Mouse (Mus musculus): ENCODE measurements around the gene Gm525.
"Not testable (repeated sequence)": the region's sequence is repeated elsewhere in the genome, so short reads cannot be mapped to it uniquely, and the experiment has no call there.

Gm525 gene

DNA sequence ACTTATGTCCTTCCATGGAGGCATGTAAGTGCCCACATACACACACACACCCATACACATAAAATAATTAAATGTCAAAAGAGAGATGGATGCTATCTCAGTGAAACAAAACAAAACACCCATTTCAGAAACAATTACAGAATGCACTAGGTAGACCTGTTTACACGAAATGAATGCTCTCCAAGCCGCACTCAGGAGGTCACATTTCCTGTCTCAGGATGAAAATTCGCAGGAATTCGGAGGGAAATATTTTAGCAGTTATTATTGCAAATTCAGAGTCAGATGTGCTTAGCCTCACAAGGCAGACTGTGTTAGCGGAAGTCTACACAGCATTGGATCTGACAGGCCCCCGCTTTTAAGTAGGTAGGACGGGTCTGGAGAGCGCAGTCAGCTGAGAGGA is at the start of gene Gm525:
Gene Gm525, plus strand, starts transcription at position 301 of the 400 bp plus-strand sequence.
- no peak for DNase-seq (ENCODE audit: inconsistent age in 2 of 2, low spot score in 1 of 2)

DNA sequence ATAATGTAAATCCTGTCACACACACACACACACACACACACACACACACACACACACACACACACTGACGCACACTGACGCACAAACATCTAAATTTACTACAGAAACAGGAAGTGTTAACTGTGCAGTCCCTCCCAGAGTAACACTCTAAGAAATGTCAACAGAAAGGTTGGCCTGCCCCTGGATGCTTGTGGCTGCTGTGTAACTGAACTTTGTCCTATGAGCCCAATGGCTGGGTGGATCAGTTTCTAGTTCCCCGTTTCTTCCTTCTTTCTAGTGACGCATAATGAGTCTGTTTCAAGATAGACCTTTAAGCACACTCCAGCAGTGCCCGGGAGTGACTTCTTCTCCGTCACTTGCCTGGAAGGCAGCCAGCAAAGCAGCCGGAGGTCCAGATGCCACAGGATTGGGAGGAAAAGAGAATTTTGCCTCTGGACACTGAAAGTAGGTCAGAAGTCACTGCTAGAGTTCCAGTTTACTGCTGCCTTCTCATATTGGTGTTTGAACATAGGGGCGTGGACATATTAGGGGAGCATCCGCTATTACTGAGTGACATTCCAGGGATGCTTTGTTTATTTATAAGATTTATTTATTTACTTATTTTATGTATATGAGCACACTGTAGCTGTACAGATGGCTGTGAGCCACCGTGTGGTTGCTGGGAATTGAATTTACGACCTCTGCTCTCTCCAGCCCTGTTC is 49.3 kb upstream of the Gm525 start:
- peak; percentile 94 to 96 for DNase-seq (ENCODE audit: inconsistent age in 2 of 2, low spot score in 1 of 2)

DNA sequence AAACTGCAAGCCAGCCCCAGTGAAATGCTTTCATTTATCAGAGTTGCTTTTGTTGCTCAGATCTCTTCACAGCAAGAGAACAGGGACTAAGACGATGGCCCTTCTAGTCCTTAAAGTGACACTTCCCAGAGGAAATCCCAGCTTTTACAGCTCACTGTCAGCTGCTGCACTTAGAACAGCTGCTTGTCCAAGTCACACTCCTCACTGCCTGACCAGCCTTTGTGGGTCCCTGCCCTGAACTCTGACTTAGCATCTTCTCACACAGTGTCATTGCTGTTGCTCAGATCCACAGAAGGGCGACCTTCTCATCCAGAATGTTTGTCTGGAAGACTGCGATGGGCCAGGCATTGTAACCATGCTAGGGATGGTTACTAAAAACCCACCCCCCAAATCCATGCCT is 48.0 kb upstream of the Gm525 start:
- no peak for DNase-seq (ENCODE audit: inconsistent age in 2 of 2, low spot score in 1 of 2)

DNA sequence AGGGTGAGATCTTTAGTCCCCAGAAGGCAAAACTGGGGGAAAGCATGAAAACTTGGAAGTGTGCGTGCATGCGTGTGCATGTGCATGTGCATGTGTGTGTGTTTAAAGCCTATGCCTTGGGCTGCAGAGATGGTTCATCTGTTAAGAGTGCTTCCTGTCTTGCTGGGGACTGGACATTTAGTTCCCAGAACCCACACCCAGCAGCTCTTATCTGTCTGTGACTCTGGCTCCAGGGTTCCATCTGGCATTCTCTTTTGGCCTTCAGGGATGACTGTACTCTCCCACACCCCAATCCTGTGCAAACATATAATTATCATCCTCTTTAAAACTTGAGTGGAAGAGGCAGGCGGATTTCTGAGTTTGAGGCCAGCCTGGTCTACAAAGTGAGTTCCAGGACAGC is 47.5 kb upstream of the Gm525 start:
- peak; percentile 66 to 74 for DNase-seq (ENCODE audit: inconsistent age in 2 of 2, low spot score in 1 of 2)

DNA sequence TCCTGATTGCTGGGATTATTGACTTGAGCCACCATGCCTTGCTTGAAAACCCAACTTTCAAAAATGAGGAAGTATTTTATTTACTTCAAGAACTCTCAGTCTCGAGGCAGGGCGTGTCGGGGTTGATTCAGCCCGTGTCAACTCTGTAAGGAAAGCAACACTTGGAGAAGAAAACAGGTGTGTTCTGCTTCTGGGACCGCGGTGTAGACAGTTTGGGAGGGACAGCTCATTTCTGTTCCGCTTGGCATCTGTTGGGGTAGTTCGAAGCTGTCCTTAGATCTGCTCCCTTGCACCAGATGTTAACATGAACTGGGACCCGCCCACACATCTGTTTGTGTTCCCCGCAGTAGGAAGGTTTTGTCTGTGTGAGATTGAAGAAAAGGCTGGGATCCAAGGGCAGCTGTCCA is 45.7 kb upstream of the Gm525 start:
- DNase-seq (ENCODE audit: inconsistent age in 2 of 2, low spot score in 1 of 2) = no peak

DNA sequence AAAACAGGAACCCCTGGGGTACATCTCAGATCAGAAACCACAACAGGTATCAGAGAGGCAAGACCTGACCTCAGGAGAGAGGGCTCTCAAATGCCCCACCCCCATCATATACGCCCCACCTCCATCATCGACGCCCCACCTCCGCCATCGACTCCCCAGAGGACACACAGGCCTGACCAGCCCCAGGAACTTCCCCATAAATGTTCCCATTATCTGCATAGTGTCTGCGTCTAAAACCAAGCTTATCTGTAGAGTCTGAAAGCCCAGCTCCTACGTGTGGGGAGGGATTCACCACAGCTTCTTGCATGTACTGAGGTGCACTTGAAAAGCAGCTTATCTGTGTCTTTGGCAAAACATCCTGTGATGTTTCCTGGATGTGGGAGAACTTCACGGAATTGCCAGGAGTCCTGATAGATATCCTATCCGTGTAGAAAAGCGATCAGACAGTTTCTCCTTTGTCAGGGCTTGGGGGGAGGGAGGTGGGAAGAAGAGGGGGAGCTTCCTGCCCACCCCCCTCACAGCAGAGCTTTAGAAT is 44.7 kb upstream of the Gm525 start:
- peak in 1 of 2 experiments; percentile 63 for DNase-seq (ENCODE audit: inconsistent age in 2 of 2, low spot score in 1 of 2)

DNA sequence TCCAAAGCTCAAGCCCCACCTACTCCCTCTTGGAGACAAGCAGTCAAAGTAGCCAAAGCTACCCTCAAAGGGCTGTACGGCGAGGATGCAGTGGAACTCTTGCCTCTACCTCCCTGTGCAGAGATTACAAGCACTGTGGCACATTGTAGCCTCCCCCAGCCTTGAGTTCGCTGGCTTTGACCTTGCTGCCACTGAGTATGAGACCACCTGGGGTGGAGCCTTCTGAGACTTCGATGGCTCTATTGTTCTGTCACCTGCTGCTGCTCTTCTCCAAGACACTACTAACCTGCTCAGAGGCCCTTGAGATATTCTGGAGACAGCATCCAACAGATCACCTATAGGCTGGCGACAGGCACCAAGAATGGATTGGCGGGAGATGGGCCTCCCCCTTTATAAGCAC is 43.1 kb upstream of the Gm525 start:
- DNase-seq (ENCODE audit: inconsistent age in 2 of 2, low spot score in 1 of 2) = no peak

DNA sequence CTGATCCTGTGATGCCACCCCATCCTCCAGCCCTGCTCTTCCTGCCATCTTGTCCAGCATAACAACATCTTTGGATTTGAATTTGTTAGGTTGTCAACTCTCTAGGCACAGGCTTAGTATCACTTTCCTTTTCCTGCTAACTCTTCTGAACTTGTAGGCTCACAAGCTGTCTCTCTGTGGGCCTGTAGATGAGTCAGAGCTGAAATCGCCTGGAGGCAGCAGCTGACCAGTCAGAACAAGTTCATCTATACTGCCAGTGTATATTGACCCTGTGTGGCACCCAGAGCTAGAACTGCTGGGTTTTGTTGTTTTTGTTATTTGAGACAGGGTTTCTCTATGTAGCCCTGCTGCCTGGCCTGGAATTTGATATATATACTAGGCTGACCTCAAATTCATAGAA is 42.5 kb upstream of the Gm525 start:
- DNase-seq (ENCODE audit: inconsistent age in 2 of 2, low spot score in 1 of 2) = no peak

DNA sequence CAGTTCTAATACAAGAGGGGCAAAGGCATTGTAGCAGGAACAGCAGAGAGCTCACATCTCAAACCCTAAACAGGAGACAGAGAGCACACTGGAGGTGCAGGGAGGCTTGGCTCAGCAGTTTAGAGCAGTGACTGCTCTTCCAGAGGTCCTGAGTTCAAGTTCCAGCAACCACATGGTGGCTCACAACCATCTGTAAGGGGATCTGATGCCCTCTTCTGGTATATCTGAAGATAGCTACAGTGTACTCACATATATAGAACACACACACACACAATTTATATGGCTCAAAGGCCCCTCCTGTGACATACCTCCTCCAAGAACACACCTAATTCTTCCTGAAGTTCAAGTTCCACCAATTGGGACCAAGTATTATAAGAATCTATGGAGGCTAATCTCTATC is 39.0 kb upstream of the Gm525 start:
- peak in 1 of 2 experiments; percentile 47 for DNase-seq (ENCODE audit: inconsistent age in 2 of 2, low spot score in 1 of 2)

DNA sequence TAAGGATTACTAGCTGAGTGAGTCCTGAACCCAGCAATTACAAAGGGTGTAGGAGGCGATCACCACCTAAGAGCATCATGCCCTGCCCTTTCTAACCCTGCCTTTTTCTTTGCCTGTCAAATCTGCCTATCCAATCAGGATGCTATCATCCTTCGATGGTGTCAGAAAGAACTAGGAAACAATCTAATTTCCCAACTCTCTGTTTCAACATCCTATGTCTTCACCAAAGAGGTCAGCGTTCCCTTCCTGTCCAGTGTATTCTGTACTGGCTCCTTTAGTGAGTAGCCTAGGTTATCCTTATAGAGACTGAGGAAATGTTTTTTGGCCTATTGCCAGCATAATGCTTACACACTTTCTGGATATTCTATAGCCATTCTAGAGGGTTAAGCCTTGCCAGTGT is 38.1 kb upstream of the Gm525 start:
- no peak for DNase-seq (ENCODE audit: inconsistent age in 2 of 2, low spot score in 1 of 2)

DNA sequence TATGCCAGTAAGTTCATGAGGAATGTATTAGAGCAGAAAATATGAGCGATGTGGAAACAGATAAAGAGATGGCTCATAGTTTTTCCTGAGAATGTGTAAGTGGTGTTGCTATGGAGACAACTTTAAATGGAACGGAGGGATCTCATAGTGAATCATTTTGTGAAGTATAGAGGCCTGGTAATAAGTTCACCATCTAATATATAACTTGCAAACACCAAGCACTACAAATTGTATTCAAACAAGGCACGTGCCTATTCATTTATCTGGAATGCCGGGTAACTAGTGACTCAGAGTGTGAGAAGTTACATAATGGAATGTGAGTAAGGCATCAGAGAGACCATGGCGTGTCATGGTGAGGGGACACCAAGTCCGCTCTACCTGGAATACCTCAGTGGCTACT is 35.1 kb upstream of the Gm525 start:
- peak in 1 of 2 experiments; percentile 73 for DNase-seq (ENCODE audit: inconsistent age in 2 of 2, low spot score in 1 of 2)

DNA sequence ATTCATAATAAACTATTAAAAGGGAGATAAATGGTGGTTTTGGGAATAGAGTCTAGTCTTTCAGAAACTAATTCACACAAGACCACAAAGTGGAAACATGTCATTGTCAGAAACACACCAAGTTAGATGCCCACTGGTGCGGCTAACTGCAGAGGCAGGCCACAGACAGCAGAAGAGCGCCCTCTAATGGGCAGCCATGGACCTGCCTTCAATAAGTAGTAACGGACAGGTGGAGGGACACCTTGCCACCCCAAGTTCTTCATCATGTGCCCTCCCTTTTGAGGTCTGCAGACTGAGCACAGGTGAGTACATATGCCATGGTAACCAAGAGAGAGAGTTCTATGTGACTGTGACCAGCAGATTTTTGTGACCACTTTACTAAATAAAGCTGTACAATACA is 34.3 kb upstream of the Gm525 start:
- DNase-seq (ENCODE audit: inconsistent age in 2 of 2, low spot score in 1 of 2) = peak; percentile 76 to 90

DNA sequence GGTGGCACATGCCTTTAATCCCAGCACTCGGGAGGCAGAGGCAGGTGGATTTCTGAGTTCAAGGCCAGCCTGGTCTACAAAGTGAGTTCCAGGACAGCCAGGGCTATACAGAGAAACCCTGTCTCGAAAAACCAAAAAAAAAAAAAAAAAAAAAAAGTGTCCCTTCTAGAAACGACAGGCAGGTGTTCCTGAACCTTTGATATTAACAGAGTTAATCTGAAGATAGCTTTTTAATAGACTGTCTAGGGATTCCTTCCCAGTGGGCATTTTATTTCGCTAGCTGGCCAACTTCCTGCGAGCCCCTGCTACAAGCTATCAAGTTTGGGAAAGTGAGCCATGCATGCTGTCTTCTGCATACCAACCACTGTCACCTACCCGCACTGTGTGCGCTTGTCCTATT is 32.6 kb upstream of the Gm525 start:
- not testable (repeated sequence) for DNase-seq (ENCODE audit: inconsistent age in 2 of 2, low spot score in 1 of 2)

DNA sequence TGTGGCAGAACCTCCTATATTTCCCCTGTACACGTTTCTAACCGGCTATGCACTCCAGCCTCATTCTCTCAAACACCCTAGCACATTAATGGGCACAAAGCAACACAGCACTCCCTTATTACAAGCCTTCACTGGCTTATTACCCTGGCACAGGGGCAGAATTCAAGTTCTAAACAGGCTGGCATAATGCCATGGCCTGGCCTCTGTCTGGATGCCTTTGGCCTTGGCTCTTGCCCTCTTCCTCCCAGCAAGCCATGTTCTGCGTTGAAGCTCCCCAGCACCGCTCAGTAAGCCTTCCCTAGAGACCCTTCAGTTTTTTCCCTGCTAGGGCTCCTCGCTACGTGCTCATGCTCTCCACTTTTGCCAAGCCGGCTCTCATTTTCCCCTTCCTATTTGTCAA is 30.6 kb upstream of the Gm525 start:
- peak; percentile 63 to 82 for DNase-seq (ENCODE audit: inconsistent age in 2 of 2, low spot score in 1 of 2)

DNA sequence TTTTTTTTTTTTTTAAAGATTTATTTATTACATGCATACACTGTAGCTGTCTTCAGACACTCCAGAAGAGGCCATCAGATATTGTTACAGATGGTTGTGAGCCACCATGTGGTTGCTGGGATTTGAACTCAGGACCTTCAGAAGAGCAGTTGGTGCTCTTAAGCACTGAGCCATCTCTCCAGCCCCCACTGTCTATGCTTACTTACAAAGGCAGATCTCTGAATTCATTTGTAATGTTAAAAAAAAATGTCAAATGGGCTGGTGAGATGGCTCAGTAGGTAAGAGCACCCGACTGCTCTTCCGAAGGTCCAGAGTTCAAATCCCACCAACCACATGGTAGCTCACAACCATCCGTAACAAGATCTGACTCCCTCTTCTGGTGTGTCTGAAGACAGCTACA is 28.1 kb upstream of the Gm525 start:
- DNase-seq (ENCODE audit: inconsistent age in 2 of 2, low spot score in 1 of 2) = not testable (repeated sequence)

DNA sequence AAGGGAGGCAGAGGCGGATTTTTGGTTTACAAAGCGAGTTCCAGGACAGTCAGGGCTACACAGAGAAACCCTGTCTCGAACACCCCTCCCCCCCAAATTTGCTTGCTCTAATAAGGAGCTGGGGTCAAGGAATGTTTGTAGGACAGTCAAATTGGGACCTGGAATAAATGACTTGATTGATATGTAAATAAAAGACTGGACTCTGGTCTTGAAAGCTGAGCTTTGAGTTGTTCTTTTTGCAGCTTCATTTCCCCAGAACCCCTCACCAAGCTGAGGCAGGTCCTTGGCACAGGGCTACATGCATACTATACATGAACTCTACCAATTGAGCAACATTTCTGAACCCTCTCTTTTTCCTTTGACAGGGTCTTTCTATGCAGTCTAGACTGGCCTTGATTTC is 27.6 kb upstream of the Gm525 start:
- DNase-seq (ENCODE audit: inconsistent age in 2 of 2, low spot score in 1 of 2) = no peak

DNA sequence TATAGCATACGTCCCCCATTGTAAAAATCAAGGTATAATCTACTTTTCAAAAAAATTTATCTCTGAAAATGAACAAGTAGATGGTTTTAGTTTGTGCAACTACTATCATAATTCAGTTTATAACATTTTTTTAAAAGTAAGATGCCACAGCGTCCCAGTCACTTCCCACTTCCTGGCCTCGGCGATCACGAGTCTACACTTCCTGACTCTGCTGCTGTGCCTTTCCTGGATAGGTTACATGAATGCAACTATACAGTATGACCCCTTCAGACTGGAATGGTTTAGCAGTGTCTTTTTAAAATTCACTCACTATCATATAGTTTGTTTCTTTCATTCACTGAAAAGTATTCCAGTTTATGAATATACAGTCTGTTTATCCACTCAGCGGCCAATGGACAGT is 21.9 kb upstream of the Gm525 start:
- DNase-seq (ENCODE audit: inconsistent age in 2 of 2, low spot score in 1 of 2) = no peak

DNA sequence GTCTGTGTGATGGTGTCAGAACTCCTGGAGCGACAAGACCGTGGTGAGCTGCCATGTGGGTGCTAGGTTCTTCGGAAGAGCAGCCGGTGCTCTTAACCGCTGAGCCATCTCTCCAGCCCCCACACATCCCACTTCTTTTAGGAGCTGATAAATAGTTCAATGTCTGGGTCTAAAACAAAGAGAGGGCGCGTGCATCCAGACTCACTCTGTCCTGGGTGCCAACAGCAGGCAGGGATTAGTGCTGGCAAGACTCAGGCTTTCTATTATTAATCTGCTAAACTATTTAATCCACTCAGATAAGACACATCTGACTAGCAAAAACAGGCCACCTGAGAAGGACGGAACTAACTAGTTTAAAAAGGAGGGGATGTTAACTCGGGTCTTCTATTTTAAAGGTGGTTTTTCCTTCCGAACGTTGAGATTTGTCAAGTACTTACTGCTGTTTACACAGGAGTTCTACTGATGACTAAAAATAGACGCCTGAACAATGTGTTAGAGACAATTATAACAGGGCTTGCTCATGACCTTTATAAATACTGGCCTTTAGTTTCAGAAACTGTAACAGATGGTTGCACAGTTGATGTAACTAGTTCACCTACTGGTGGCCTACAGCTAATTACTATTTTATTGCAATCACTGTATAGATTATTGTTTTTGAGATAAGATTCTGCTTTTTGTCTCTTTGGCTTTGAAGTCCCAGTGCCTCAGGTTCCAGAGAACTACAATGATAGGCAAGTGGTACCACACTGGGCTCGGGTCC is 17.5 kb upstream of the Gm525 start:
- no peak for DNase-seq (ENCODE audit: inconsistent age in 2 of 2, low spot score in 1 of 2)

DNA sequence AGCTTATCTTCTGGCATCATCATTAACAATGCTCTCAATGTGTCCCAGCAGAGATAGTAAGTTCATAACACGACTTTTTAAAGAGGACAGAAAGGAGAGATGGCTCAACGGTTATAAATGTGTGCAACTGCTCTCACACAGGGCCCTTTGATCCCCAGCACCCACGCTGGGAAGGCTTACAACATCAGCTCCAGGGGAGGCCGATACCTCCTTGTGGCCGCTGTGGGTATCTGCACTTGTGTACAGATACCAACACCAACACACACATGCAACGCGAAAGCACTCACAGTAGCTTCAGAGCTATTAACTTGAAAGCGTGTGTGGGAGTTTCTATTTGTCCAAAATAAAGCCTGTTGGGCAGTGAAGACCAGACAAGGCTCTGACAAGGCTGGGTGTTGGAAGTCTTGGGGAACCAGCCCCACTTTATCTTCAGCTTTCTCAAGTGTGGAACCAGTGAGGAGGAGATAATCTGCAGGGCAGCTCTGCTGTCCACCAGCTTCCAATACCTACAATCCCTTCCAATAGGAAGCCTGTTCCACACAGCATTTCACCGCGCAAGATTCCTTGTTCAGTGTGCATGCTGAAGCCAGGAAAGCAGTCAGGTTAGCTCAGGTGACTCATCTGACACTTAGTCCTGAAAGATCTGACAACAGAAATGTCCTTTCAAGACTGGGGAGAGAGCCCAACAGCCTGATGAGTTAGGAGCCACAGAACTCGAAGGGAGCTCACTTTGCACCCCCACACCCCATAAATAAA is 14.9 kb upstream of the Gm525 start:
- no peak for DNase-seq (ENCODE audit: inconsistent age in 2 of 2, low spot score in 1 of 2)

DNA sequence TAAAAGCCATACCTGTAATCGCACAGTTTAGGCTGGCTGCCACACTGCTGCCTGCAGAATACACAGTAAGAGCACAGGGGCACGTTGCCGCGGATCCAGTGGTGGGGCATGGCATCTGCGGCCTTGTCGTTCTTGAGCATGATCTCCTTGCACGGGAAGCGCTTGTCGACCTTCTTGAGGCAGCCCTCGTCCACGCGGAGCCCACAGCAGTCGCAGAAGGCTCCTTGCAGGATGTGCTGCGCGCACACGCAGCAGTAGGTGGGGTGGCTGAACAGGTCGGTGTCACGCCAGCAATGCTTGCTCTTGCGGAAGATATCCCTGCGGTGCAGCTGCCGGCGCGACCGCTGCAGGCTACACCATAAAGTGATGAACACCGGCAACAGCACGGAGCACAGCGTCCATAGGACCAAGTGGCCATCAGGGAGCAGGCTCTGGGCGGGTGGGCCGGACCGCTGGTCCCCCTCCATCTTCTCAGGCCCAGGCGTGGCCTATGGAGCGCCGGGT is 13.7 kb upstream of the Gm525 start:
- DNase-seq (ENCODE audit: inconsistent age in 2 of 2, low spot score in 1 of 2) = no peak

DNA sequence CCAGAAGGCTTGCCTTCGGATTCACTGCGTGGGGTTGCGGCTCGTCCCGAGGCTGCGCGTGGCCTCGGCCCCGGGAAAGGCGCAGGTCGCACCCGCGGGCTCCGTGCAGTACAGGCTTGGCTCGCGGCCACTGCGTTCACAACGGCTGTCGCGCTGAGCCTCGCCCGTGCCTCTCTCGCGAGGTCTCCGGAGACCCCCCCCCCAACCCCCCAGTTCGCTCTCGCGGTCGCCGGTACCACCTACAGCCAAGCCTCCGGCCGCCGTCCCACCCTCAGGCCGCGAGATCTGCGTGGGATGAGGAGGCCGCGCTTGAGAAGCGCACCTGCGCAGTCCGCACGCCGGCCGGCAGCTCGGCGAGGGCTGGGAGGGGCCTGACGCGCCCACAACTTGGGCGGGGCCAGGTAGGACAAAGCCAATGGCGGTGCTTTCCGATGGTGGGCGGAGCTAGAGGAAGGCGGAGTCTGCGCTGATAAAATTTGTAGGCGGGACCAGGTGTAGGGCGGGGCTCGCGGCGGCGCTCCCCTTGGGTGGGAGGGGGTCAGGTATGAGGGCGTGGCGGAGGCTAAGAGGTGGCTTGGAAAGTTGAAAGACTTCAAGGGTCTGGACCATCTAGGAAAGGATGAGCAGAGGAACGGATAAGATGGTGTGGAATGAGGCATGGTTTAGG is 13.1 kb upstream of the Gm525 start:
- peak; percentile 95 to 97 for DNase-seq (ENCODE audit: inconsistent age in 2 of 2, low spot score in 1 of 2)

Measured in adrenal gland, adult (tissue).